Mouse (Mus musculus) layer of hippocampus, postnatal 36 days (tissue): Measurements from ENCODE around the gene Ampd2. TPM values are rescaled to one million over a fixed set of nuclear protein-coding genes. Genes with fewer than 3 reads are reported as not detected.

ENCODE experiments used
- DNase-seq, 2 experiments: peaks; one replicate each; pipeline ENCODE4 v3.0.0; 2022
- total RNA-seq, 2 experiments: library from RNA; stranded (reverse); gene quantifications; 2 replicates each; pipeline ENCODE4 v1.2.3; 2021

Gene Ampd2
- total RNA-seq, 2 experiments from 2014 or later, result 74.2 to 76.2 TPM

- DNase-seq, result no peak
These were observed 8.7 kb upstream of the Ampd2 start for GRCm38 (mm10) chr3:108094976-108095760.

- DNase-seq, result no peak
These were observed 7.7 kb upstream of the Ampd2 start for GRCm38 (mm10) chr3:108094146-108094545.

DNA sequence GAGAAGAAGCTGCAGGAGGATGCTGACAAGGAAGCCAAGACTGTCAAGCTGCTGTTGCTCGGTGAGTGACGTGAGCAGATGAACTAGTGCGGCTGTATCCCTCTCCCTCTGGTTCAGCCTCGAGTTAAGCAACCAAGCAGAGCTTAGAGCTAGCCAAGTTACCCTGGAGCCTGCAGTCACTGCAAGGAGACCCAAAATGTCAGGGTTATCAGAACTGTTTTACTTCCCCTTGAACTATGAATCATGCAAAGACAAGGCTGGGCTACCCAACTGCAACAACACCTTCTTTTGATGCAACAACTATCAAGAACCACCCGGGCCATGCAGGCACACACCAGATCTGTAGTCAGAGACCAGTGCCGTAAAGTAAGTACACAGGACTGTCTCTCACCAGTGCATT, 6.9 kb upstream of the Ampd2 start:
- no peak for DNase-seq

DNA sequence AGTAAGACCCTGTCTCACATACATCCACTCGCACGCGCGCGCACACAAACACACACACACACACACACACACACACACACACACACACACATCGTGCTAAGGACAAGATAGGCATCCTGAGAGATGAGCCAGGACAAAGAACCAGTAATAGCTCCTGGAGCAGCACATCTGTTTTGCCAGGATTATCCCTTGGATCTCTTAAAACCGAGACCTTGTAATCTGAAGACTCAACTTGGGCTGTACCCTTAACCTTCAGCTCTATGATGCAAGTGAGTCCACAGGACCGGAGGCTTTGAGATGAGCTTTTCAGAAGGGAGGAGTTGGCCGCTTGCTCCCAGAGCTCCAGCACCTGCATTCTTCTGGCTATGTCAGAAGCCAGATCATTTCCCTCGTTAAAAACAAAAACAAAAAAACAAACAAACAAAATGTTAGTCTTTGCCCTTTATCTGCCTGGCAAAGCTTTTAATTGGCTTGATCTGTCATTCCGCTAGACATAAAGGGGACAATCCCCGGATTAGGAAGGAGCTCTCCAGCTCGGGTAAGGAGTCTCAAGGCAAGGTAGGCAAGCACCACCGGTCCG, 6.2 kb upstream of the Ampd2 start, which contains the start of gene Gnat2:
Gene Gnat2 (plus strand): TSS at position 254 of the 580 bp plus-strand sequence.
- DNase-seq, result no peak

DNA sequence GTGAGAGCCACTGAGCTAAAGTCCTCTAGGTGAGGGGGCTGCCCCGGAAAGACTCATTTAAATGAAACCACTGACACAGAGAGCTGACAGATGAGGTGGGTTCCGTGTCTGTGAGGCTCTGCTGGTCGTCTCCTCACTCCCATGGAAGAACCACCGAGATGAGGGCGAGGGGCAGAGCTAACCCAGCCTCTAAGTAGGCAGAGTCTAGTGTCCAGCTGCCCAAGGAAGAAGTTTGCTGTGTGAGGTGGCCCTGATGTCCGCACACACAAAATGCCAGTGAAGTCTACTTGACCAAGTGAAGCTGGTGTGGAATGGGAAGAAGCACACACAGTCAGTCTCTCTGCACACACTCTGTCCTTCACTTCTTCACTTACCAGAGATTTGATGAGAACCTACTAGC, 5.6 kb upstream of the Ampd2 start:
- no peak for DNase-seq

DNA sequence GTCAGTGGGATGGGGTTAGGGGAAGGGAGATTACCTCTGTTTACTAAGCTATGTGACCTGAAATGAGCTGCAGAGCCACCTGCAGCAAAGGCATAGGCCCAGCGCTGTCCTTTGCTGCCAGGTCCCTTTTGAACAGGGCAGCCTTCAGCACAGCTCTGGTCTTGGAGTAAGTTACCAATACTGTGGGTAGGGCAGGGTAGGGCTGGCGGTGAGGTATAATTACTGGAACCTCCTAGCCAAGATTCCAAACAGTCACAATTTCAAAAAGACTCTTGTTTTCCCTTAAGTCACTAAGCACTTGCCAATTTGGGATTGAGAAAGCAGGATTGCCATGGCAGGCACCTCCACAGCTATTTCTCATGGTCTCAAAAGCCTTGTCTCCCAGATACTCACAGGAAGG, 4.1 kb upstream of the Ampd2 start:
- DNase-seq, result no peak

- no peak for DNase-seq
These were observed 3.5 kb upstream of the Ampd2 start for GRCm38 (mm10) chr3:108089916-108090315.

DNA sequence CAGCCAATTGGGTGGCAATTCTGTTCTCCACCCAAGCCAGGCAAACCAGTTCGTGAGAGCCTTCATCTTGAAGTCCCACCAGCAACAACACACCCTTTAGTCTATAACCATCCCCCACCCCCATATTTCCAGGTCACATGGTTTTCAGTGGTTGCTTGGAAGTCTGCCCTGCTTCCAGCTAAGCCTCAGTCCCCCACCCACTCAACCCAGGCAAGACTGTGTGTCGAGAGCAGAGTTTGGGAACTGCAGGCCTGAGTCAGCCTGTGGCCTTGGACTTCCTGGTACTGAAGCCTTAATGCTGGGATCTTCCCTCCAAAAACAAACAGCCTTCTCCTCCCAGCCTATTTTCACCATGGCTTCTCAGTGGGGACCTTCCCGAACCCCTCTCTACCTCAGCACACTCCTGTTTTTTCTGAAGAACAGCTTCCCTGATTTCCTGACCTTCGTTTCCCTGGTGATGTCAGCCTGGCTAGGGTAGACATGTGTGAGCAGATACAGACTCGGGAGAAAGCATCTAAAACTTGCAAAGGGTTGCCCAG, 2.5 kb upstream of the Ampd2 start:
- DNase-seq, result no peak

- no peak for DNase-seq
These were observed 878 bp upstream of the Ampd2 start for GRCm38 (mm10) chr3:108087329-108087728.

GRCm38 (mm10) chr3:108085721-108086469, 556 bp downstream of the Ampd2 start:
- DNase-seq, result peak in 1 of 2 experiments; percentile 57

DNA sequence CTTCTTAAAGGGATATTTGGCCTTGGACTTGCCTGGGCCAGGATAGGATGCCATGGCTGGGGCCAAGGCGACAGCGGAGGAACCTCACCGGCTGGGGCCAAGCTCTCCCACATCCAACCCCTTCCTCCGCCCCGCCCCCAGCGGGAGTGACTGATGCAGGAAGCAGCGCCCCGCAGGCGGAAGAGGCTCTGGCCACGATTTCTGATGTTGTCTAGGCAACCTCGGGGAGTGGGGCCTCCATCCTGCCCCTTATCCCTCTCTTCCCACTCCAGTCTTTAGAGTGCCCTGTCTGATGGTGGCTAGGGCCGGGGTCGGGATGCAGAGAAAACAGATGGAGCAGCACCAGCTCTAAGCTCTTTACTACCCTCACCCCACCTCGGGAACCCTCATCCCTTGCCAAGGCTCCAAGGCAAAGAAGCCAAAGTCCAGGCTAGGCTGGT, 1.1 kb downstream of the Ampd2 start:
- DNase-seq, result peak; percentile 90

DNA sequence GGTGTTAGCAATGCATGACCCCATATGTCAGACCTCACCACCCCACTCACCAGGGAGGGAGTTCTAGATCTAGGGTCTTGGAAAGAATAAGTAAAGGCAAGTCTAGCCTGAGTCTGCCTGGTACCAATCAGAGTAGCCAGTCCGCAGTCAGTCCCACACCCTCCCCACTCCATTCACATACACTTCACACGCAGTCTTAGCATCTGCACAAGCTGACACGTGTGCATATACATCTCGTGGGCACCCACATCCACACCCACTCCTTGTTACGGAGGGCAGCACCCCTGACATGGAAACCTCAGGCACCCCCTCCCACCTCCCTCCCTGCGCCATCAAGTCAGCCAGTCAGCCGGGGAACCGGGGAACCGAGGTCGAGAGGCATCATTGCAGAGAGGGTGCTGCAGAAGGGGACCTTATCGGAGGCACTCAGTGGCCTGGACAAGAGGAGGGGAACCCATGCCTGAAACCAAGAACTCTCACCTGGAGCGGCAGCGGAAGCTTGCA, 1.6 kb downstream of the Ampd2 start:
- no peak for DNase-seq

DNA sequence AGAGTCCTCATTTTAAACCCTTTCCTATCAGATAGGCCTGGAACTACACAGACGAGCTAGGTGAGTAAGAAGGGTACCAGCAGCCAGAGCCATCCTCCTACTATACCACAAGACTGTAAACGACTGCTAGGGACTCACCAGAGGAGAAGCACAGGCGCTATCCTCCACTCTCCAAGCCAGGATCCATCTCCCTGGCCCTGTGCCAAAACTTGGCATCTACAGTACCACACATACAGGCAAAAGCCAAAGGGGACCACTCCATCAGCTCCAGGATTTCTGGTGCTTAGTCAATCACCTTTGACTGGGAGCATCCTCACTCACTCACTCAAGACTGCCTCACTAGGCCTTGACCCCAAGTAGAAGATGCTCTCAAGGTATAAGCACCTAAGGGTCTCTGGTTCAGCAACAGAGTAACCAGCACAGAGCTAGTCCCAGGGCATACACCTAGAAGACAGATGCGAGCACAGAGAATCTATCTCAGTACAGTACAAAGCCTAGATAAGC, 2.5 kb downstream of the Ampd2 start:
- DNase-seq, result no peak

GRCm38 (mm10) chr3:108083161-108083560, 3.3 kb downstream of the Ampd2 start:
- no peak for DNase-seq

GRCm38 (mm10) chr3:108082251-108082875, 4.1 kb downstream of the Ampd2 start:
- no peak for DNase-seq

- DNase-seq, result no peak
These were observed 4.8 kb downstream of the Ampd2 start for GRCm38 (mm10) chr3:108081681-108082080.

- DNase-seq, result no peak
These were observed 9.6 kb downstream of the Ampd2 start for GRCm38 (mm10) chr3:108076836-108077235.

GRCm38 (mm10) chr3:108072983-108073569, 13.4 kb downstream of the Ampd2 start:
- DNase-seq, result no peak

DNA sequence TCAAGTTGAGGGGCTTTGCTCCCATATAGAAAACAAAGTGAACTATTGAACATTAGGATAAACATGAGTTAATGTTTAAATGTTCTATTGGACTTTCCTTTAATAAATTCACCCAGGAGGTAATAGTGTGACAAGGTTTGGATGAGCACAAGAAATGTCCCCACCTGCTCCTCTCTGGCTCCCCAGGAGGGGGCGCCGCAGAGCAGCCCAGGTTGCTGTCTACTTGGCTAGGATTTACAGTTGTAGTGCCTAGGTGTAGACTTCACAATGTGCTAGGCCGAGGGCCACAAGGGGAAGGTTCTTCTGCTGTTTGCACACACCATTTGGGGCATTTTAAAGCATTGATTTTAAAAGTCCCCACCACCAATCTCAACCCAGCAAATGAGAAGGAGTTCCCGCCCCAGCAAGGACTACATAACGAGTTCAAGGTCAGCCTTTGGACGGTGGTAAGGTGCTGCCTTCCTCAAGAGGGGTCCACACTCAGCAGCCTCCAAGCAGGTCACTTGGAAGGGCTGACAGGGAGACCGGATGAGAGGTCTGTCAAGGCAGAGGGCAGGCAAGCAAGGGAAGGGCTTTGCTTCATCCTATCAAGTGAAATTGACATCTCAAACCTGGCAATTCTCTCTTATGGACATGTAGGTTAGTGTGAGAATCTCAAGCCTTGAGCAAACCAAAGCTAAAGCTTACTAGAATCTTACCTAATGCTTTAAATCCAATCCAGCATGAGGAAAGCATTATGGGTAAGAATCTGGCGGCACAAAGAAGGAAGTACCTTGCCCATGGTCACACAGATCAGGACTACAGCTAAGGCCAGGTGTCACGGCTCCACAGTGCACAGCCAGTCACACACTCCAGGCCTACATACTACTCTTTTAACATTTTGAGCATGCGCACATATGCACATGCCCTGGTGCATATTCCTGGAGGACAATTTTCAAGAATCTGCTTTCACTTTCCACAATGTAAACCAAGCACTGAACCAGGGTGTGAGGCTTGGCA, 15.9 kb downstream of the Ampd2 start:
- DNase-seq, result peak in 1 of 2 experiments; percentile 47

GRCm38 (mm10) chr3:108069231-108069870, 17.1 kb downstream of the Ampd2 start:
- DNase-seq, result no peak
